In the genomic region with DNA sequence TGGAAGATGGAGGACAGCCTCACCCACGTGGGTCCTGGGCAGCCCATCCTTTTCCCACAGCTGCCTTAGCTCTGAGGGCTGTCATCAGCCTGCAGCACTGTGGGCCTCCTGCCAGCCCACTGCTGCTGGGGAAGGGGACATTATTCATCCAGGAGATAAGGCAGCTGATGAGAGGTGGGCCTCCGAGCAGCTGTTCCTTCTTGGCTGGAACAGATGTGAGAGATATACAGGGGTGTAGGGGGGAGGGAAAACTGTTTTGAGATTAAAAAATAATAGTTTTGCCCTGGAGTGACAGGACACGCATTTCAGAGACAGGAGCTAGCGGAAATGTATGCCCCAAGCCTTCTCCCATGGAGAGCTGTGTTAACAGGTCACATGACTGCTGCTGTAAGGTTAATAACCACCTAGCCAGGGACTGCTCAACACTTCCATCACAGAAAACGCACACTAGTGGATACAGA, we compare ENCODE assay signal across 8 mouse cellular contexts.
DNase-seq lines count a peak whose midpoint lies in the region; ATAC-seq lines count a peak whose summit lies in the region.

No protein-coding gene starts in this region.

- H3K9ac ChIP-seq in limb, embryonic 15.5 days = no peak overlapping the region
- no peak overlapping the region for H3K9ac ChIP-seq in stomach, embryonic 14.5 days (replicated peaks; ENCODE audit: low read depth, low read length)

- H3K27me3 ChIP-seq in limb, embryonic 15.5 days = 0 out of 2 replicates have a peak, but pooled peaks cover 3% of the 10 kb centered on the region
- no peaks in the 10 kb centered on the region for H3K27me3 ChIP-seq in stomach, embryonic 14.5 days (ENCODE audit: control insufficient read depth, insufficient read depth, low read length)

- intact Hi-C loops in heart, postnatal 36 days (cut with DNase I) = no loop called here

- no peaks in the 10 kb centered on the region for H3K36me3 ChIP-seq in limb, embryonic 15.5 days
- H3K36me3 ChIP-seq in stomach, embryonic 14.5 days (ENCODE audit: control insufficient read depth, insufficient read depth, low read length) = no peaks in the 10 kb centered on the region

- DNase-seq in ovary, postnatal 36 days (ENCODE audit: low spot score) = peak; percentile 38
- DNase-seq in ovary, postnatal 10 days (ENCODE audit: low spot score) = no peak
- peak; percentile 63 to 70 for DNase-seq in heart, postnatal 36 days
- DNase-seq in thymus, postnatal 14 days = no peak
- DNase-seq in cerebellum, adult 11 months = no peak
- no peak for DNase-seq in left cerebral cortex, adult 11 months (ENCODE audit: low spot score)

- 28% methylated on average over 5 of the region's 5 CpGs for WGBS in limb, embryonic 15.5 days
- WGBS in stomach, embryonic 14.5 days = 24% methylated on average over 5 of the region's 5 CpGs

- H3K9me3 ChIP-seq in limb, embryonic 15.5 days = no peaks in the 10 kb centered on the region
- H3K9me3 ChIP-seq in stomach, embryonic 14.5 days (ENCODE audit: control insufficient read depth, low read depth, low read length) = no peaks in the 10 kb centered on the region

- H3K27ac ChIP-seq in limb, embryonic 15.5 days = no peak overlapping the region
- no peak overlapping the region for H3K27ac ChIP-seq in stomach, embryonic 14.5 days (ENCODE audit: low read length)

- peak; percentile 52; the same call in 1 of the 2 replicates for ATAC-seq in limb, embryonic 15.5 days (ENCODE audit: insufficient number of reproducible peaks, low FRiP score, low TSS enrichment, low read depth)
- ATAC-seq in stomach, embryonic 14.5 days (ENCODE audit: insufficient number of reproducible peaks, insufficient read depth, low FRiP score, low read depth) = peak; percentile 90

- peaks cover 32% of the 10 kb centered on the region for H3K4me1 ChIP-seq in limb, embryonic 15.5 days
- peaks cover 25% of the 10 kb centered on the region for H3K4me1 ChIP-seq in stomach, embryonic 14.5 days (ENCODE audit: control insufficient read depth, insufficient read depth, low read length)

- no peak overlapping the region for H3K4me2 ChIP-seq in limb, embryonic 15.5 days
- H3K4me2 ChIP-seq in stomach, embryonic 14.5 days (replicated peaks; ENCODE audit: low read depth, low read length) = no peak overlapping the region

- H3K4me3 ChIP-seq in limb, embryonic 15.5 days = no peak overlapping the region
- H3K4me3 ChIP-seq in stomach, embryonic 14.5 days (ENCODE audit: low read depth, low read length) = no peak overlapping the region

Comparison
In these comparisons a context has a peak if more than half of its experiments do, and no peak if none do; other contexts are left out.
1. DNase-seq: peak in ovary, postnatal 36 days (single experiment) and heart, postnatal 36 days (2 of 2); none in ovary, postnatal 10 days (single experiment), thymus, postnatal 14 days (single experiment), cerebellum, adult 11 months (single experiment) and left cerebral cortex, adult 11 months (single experiment).